Mouse (Mus musculus): ENCODE results near the gene Krt83. TPM values are rescaled to one million over a fixed set of nuclear protein-coding genes. Genes with fewer than 3 reads are reported as not detected.

Krt83 gene
- polyA plus RNA-seq, 1 experiment = 0.08 TPM

- H3K36me3 ChIP-seq (ENCODE audit: control insufficient read depth, insufficient read depth, low read length) = no peaks in the 10 kb centered on the region
- 84% methylated on average over 7 of the region's 7 CpGs for WGBS
- no peaks in the 10 kb centered on the region for H3K4me1 ChIP-seq (ENCODE audit: control insufficient read depth, insufficient read depth, low read length)
- no peaks in the 10 kb centered on the region for H3K27me3 ChIP-seq (replicated peaks; ENCODE audit: control insufficient read depth, insufficient read depth, low read length)
- TF ChIP-seq POLR2A (IDR thresholded peaks at IDR 0.05; ENCODE audit: low read depth, low read length) (no peak), CTCF (conservative IDR thresholded peaks at IDR 0.05; ENCODE audit: insufficient read depth, insufficient read length, low read depth, low read length) (no peak)
- DNase-seq = no peak
- no peak overlapping the region for H3K4me3 ChIP-seq (ENCODE audit: insufficient read depth, low read depth, low read length)
- H3K27ac ChIP-seq (ENCODE audit: insufficient read depth, low read depth, low read length) = no peak overlapping the region
These were observed 54.7 kb downstream of the Krt83 start for GRCm38 (mm10) chr15:101436611-101437010.

Other genes with a start within 250 kb of the Krt83 start
- gene Nr4a1, start 237.2 kb downstream of the Krt83 start, polyA plus RNA-seq (2012; rRNA removed) = 4.9 and 5.7 TPM in 2 replicates
- 46.1 and 48.7 TPM in 2 replicates for gene Atg101, start 207.2 kb downstream of the Krt83 start, polyA plus RNA-seq (2012; rRNA removed)
- gene 6030408B16Rik, start 198.3 kb downstream of the Krt83 start, polyA plus RNA-seq (2012; rRNA removed) = 0.13 and 0.37 TPM in 2 replicates
- gene Krt80, start 121.3 kb downstream of the Krt83 start, polyA plus RNA-seq (2012; rRNA removed) = 14.2 and 14.7 TPM in 2 replicates
- 50.9 and 57.3 TPM in 2 replicates for gene Krt7, start 80.5 kb downstream of the Krt83 start, polyA plus RNA-seq (2012; rRNA removed)
- not detected in 2 replicates for gene Krt87, start 52.7 kb downstream of the Krt83 start, polyA plus RNA-seq (2012; rRNA removed)
- 0.18 TPM in 1 of 2 replicates, not detected in the other for gene Krt88, start 43.8 kb downstream of the Krt83 start, polyA plus RNA-seq (2012; rRNA removed)
- gene Krt81, start 27.8 kb downstream of the Krt83 start, polyA plus RNA-seq (2012; rRNA removed) = not detected in 2 replicates
- not detected in 2 replicates for gene Krt86, start 18.0 kb downstream of the Krt83 start, polyA plus RNA-seq (2012; rRNA removed)
- gene Gm49425, start 25.7 kb upstream of the Krt83 start, polyA plus RNA-seq (2012; rRNA removed) = not detected in 2 replicates
- gene Krt84, start 41.3 kb upstream of the Krt83 start, polyA plus RNA-seq (2012; rRNA removed) = not detected in 2 replicates
- gene Krt82, start 59.2 kb upstream of the Krt83 start, polyA plus RNA-seq (2012; rRNA removed) = not detected in 2 replicates
- not detected in 2 replicates for gene Krt90, start 71.4 kb upstream of the Krt83 start, polyA plus RNA-seq (2012; rRNA removed)
- not detected in 2 replicates for gene Krt75, start 82.4 kb upstream of the Krt83 start, polyA plus RNA-seq (2012; rRNA removed)
- not detected in 2 replicates for gene Gm5414, start 136.7 kb upstream of the Krt83 start, polyA plus RNA-seq (2012; rRNA removed)
- not detected in 2 replicates for gene Gm5478, start 155.9 kb upstream of the Krt83 start, polyA plus RNA-seq (2012; rRNA removed)
- gene Krt6b, start 188.8 kb upstream of the Krt83 start, polyA plus RNA-seq (2012; rRNA removed) = not detected in 2 replicates
- gene Krt6a, start 202.8 kb upstream of the Krt83 start, polyA plus RNA-seq (2012; rRNA removed) = not detected in 2 replicates
- gene Krt5, start 221.4 kb upstream of the Krt83 start, polyA plus RNA-seq (2012; rRNA removed) = 2.6 and 4.6 TPM in 2 replicates

Measured in kidney, adult 2 months (tissue).